Mouse (Mus musculus) left cerebral cortex, postnatal 36 days (tissue): ENCODE results near the gene Hist1h3d. TPM values are rescaled to one million over a fixed set of nuclear protein-coding genes. Genes with fewer than 3 reads are reported as not detected.
"Not testable (repeated sequence)": the region's sequence is repeated elsewhere in the genome, so short reads cannot be mapped to it uniquely, and the experiment has no call there.

Source experiments
- DNase-seq, 2 experiments: peaks; one replicate each; pipeline ENCODE4 v3.0.0; 2021 to 2022; ENCODE audit warnings: low spot score in 2 of 2, mixed read lengths in 1 of 2
- intact Hi-C: fragments of 180-260 bp; cut with DNase I; formaldehyde crosslinking; loops from one replicate; pipeline ENCODE4 v1.15.1; 2025
- total RNA-seq, 2 experiments: library from RNA; stranded (reverse); gene quantifications; 2 replicates each; pipeline ENCODE4 v1.2.3; 2021

Gene Hist1h3d
- total RNA-seq, 2 experiments from 2014 or later = 7.7 to 10.8 TPM

GRCm38 (mm10) chr13:23577835-23578234 is 2.3 kb downstream of the Hist1h3d start:
- intact Hi-C loops = no loop called here
- DNase-seq = no peak

- intact Hi-C loops = loop anchor here (5.0 kb wide), 2 partner anchors 49 to 161 kb away; partner anchors contain the start of genes Hist1h2af and Hist1h4h
These were observed 6.0 kb downstream of the Hist1h3d start, which contains the start of gene Hist1h4d for GRCm38 (mm10) chr13:23581408-23582218. TSS of gene Hist1h4d (plus strand) at chr13:23581598.

DNA sequence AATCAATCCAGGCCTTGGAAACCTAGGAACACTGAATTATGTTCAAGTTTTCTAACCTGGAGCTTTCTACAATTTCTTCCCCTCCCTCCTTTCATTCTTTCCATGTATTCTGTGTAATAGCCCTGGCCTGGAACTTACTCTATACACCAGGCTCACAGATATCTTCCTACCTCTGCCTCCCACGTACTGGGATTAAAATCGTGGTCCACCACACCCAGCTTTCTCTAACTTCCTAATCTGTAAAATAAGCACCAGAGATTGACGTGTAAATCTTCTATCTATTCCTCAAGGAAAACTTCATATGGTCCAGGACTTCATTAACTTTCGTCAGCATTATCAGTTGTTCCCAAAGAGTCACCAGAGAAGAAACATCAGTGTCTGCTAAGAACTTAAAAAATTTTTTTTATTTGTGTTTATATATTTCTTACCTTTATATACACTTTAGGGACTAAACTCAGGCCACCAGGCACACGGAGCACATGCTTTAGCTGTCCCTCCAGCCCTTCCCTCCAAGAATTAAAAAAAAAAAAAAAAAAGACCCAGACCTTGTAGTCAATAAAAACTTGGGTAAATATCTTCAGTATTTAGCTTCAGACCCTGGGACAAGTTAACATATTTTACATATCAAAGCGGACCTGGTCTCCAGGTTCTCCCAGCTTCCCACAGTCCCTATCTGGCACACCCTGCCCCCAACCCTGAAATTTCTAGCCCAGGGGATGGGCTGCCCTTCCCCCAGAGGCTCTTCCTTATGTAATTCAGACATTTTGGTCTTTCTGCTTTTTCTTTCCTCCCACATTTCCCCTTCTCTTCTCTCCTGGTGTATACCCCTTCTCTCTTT is 6.9 kb downstream of the Hist1h3d start:
- DNase-seq = no peak
- intact Hi-C loops = loop anchor here (5.0 kb wide), 2 partner anchors 50 to 160 kb away; partner anchors contain the start of genes Hist1h2af and Hist1h4h

More at GRCm38 (mm10) chr13:23581408-23582218, 6.0 kb downstream of the Hist1h3d start, which contains the start of gene Hist1h4d:
- DNase-seq = peak; percentile 98

DNA sequence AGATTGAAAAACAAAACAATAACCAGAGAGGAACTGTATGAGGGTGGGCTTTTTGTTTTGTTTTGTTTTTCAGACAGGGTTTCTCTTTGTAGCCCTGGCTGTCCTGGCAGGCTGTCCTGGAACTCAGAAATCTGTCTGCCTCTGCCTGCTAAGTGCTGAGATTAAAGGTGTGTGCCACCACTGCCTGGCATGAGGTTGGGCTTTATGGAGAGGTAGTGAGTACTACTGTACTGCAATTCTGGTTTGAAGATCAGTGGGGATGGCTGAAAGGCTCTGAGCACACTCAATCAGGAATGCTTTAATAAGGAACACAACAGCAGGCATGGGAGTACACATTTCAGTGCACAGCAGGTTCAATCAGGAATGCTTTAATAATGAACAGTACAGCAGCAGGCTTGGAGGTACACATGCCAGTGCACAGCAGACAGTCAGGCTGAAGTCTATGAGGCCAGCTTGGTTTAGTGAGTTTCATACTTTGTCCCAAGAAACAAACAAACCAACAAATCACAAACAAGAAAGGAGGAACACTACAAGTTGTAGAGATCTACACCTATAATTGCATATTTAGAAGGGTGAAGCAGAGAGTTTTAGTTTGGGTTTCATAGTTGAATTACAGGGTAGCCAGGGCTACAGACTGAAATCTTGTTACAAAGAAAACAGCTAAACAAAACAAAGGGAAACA is 8.0 kb downstream of the Hist1h3d start:
- intact Hi-C loops = loop anchor here (5.0 kb wide), 2 partner anchors 51 to 159 kb away; partner anchors contain the start of genes Hist1h2af and Hist1h4h
- no peak for DNase-seq

DNA sequence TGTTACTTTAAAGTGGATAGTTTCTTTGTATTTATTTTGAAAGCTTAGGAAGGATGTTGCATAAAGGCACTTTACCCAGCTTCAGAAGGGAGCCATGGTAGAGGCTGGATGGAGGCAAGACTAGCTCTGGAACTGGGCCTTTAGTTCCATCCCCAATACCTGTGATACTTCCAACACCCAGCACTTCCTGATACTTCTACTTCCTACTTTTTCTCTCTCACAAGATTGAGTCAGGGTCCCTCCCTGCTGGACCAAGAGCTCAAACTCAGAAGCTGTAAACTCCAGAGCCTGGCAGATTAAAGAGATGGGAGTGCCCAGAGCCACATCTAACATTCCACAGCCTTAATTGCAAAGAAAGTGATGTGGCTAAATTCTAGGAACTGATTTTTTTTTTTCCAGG is 8.8 kb downstream of the Hist1h3d start:
- intact Hi-C loops = loop anchor here (5.0 kb wide), 2 partner anchors 52 to 158 kb away; partner anchors contain the start of genes Hist1h2af and Hist1h4h
- DNase-seq = no peak

DNA sequence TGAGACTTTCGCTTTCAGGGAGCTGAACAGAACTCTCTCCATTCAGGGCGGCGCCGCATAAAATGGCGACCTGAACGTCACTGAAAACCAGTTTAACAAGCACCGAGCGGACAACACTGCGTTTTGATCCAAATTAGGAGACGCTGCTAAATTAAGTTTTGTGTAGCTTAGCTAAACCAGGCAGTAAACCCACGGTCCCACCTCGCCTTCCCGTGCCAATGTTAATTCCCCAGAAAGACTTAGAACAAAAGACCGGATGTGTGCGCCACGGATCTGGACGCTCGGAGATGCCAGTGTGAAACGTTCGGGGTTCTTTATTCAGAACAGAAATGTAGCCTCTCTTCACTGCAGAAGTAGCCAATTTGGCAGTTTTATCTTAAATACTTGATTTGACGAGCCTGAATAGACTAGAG is 9.5 kb downstream of the Hist1h3d start:
- DNase-seq = peak; percentile 76 to 77
- intact Hi-C loops = loop anchor here (1.0 to 5.0 kb wide), 3 partner anchors 37 to 112 kb away; partner anchors contain the start of genes Hist1h1e, Hist1h2ac, Hist1h2bc and Hist1h2be

DNA sequence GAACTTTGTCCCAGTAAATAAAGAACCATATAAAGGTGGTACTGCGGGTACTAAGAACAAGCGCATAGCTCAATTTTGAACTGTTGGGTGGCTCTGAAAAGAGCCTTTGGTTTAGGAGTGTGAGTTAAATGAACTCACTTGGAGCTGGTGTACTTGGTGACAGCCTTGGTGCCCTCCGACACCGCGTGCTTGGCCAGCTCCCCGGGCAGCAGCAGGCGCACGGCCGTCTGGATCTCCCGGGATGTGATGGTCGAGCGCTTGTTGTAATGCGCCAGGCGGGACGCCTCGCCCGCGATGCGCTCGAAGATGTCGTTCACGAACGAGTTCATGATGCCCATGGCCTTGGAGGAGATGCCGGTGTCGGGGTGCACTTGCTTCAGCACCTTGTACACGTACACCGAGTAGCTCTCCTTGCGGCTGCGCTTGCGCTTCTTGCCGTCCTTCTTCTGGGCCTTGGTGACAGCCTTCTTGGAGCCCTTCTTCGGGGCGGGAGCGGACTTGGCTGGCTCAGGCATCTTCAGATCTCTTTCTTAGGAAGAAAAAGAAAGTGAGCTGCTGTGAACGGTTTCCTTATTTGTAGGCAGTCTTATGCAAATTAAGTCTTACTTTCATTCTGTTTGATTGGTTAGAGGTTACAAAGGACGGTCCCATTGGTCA is 10.0 kb downstream of the Hist1h3d start:
- intact Hi-C loops = loop anchor here (1.0 to 5.0 kb wide), 3 partner anchors 37 to 112 kb away; partner anchors contain the start of genes Hist1h1e, Hist1h2ac, Hist1h2bc and Hist1h2be

DNA sequence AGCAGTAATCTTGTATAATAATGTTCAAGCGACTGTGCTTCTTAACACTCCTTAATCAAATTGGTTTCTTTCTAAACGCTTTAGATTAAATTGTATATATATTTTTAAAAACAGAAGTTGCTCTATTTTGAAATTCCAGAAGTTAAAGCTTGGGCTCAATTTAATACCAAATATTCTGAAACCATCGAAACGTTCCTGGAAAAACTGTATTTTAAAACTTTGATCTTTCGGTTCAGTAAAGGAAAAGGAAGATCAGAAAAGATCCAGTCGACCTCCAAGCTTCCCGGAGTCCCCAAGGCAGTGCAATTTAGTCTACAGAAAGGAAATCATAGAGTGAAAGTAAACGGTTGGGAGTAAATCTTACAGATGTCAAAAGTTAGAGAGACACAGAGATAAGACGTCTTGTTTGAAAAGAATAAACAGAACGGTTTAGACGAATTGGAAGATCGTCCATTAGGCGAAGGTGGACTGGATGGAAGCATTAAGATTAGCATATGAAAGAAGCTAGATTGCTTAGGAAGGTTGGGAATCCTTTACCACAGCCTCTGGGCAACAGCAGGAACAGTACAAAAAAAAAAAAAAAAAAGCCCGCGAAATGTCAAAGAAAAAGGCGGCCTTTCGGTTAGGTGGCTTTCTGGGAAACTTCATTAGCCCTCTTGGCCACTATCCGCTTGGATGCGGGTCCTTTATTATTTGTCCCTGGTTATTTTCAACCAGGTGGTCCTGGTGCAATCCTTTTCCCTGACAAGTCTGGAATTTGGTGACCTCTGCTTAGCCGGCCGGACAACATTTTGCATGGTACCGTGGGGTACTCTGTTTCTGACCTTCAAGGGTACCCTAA is 10.8 kb downstream of the Hist1h3d start:
- intact Hi-C loops = loop anchor here (5.0 kb wide), 2 partner anchors 36 to 96 kb away; partner anchors contain the start of genes Hist1h1e, Hist1h2ac, Hist1h2bc and Hist1h2be
- DNase-seq = no peak

More for the DNA sequence above, 10.0 kb downstream of the Hist1h3d start:
- DNase-seq = peak; percentile 67

- intact Hi-C loops = loop anchor here (5.0 kb wide), 2 partner anchors 35 to 95 kb away; partner anchors contain the start of genes Hist1h1e, Hist1h2ac, Hist1h2bc and Hist1h2be
These were observed 11.3 kb downstream of the Hist1h3d start for GRCm38 (mm10) chr13:23586940-23587225.

GRCm38 (mm10) chr13:23591206-23591605 is 15.6 kb downstream of the Hist1h3d start:
- intact Hi-C loops = no loop called here
- no peak for DNase-seq

More at GRCm38 (mm10) chr13:23586940-23587225, 11.3 kb downstream of the Hist1h3d start:
- no peak for DNase-seq

GRCm38 (mm10) chr13:23591886-23592285 is 16.3 kb downstream of the Hist1h3d start:
- intact Hi-C loops, DNase-seq: not testable (repeated sequence)

DNA sequence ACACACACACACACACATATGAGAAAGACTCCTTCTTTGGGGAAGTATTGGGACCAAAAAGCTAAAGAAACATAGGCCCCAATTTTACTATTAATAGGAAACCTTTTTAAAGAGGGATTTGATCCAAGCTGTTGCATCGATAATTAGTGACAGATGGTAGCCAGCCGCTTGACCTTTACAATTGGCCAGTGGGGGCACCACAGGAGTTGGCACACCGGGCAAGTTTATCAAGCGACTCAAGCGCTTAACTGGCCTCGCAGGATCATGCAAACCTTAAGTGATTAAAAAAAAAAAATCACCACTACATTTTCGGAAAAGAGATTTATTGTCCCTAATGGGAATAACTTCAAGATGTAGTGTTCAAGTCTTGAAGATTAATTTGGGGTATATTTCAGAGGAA is 17.1 kb downstream of the Hist1h3d start:
- DNase-seq = no peak
- intact Hi-C loops = no loop called here

GRCm38 (mm10) chr13:23593051-23593770 is 17.6 kb downstream of the Hist1h3d start:
- DNase-seq = no peak
- intact Hi-C loops = no loop called here

DNA sequence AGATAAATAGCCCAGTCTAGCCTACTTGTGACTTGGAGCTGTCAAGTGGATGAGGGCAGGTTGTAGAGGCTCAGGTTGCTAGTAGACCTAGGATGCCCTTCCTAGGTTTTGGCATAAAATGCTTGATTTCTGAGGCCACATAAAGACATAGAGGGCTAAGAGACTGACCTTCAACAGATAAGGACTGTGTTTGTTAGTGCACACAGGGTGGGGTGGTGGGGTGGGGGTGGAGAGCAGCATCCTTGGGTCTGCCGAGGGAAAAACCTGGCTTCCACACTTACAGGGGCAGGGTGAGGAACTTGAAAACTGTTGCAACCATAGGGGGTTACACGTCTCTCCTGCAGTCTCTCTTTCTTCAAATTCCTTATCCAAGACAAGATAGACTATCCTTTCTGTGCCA is 19.6 kb downstream of the Hist1h3d start:
- intact Hi-C loops = no loop called here
- no peak for DNase-seq

DNA sequence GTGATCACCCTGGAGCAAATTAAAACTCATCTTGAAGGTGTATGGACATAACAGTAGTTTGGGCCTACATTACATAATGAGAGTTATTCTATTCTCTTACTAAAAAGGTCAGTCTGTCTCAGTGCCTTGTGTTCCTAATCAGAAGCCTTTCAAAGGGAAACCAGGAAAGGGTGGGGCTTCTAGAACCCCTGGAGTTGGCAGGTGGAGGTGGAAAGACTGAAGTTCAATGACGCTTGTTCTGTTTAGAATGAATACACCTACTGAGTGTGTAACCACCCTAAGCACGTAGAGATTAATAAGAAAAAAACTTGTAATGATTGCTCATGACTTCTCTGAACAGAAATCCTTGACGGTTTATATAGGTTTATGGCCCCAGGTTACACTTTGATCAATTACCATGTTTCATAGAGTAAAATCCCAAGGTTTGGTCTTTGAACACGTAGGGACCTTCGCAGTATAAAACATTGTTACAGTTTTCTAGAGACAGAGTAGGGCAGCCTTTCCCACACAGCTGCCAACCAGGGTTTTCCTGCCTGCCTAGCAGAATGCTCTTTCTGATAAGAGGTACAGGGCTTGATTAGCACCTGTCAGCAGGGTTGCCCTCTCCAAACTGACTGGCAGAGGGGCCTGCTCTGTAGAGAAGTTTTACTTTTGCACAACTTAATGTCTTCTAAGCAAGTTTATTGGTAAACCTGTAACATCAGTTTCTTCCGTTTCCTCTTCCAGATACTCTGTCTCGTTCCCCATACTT is 20.2 kb downstream of the Hist1h3d start:
- intact Hi-C loops = no loop called here

GRCm38 (mm10) chr13:23597957-23598356 is 22.4 kb downstream of the Hist1h3d start:
- DNase-seq = peak; percentile 30 to 64
- intact Hi-C loops = no loop called here

More for the DNA sequence above, 20.2 kb downstream of the Hist1h3d start:
- no peak for DNase-seq
